Mouse (Mus musculus): Measurements from ENCODE around the gene Gtpbp1. TPM values are rescaled to one million over a fixed set of nuclear protein-coding genes. Genes with fewer than 3 reads are reported as not detected.

The Gtpbp1 gene
- polyA plus RNA-seq, 1 experiment = 37.3 TPM

GRCm38 (mm10) chr15:79766586-79767071 is 76.0 kb downstream of the Gtpbp1 start:
- TF ChIP-seq POLR2A (IDR thresholded peaks at IDR 0.05; ENCODE audit: borderline replicate concordance, extremely low read depth, low read depth, low read length) (no peak), CTCF (IDR thresholded peaks at IDR 0.05; ENCODE audit: insufficient read depth, low read length) (no peak)
- no peak for DNase-seq
- H3K4me1 ChIP-seq (ENCODE audit: control insufficient read depth, insufficient read depth, low read length) = peaks cover 6% of the 10 kb centered on the region
- H3K4me3 ChIP-seq (replicated peaks; ENCODE audit: extremely low read depth, low read depth, low read length) = no peak overlapping the region
- WGBS = 59% methylated on average over 10 of the region's 10 CpGs

- H3K4me3 ChIP-seq (replicated peaks; ENCODE audit: extremely low read depth, low read depth, low read length) = no peak overlapping the region
- TF ChIP-seq CTCF (IDR thresholded peaks at IDR 0.05; ENCODE audit: insufficient read depth, low read length) (no peak), POLR2A (IDR thresholded peaks at IDR 0.05; ENCODE audit: borderline replicate concordance, extremely low read depth, low read depth, low read length) (no peak)
- peaks cover 6% of the 10 kb centered on the region for H3K4me1 ChIP-seq (ENCODE audit: control insufficient read depth, insufficient read depth, low read length)
- WGBS = 62% methylated on average over 16 of the region's 16 CpGs
- no peak for DNase-seq
These were observed 76.8 kb downstream of the Gtpbp1 start for GRCm38 (mm10) chr15:79767327-79767961.

- H3K4me3 ChIP-seq (replicated peaks; ENCODE audit: extremely low read depth, low read depth, low read length) = no peak overlapping the region
- peaks cover 7% of the 10 kb centered on the region for H3K4me1 ChIP-seq (ENCODE audit: control insufficient read depth, insufficient read depth, low read length)
- TF ChIP-seq POLR2A (IDR thresholded peaks at IDR 0.05; ENCODE audit: borderline replicate concordance, extremely low read depth, low read depth, low read length) = no peak
- TF ChIP-seq CTCF (IDR thresholded peaks at IDR 0.05; ENCODE audit: insufficient read depth, low read length) = no peak
- DNase-seq = no peak
- 45% methylated on average over 6 of the region's 6 CpGs for WGBS
These were observed 77.7 kb downstream of the Gtpbp1 start for GRCm38 (mm10) chr15:79768302-79768701.

- Histone ChIP-seq H3K4me1 (ENCODE audit: control insufficient read depth, insufficient read depth, low read length) (peaks cover 10% of the 10 kb centered on the region), H3K4me3 (replicated peaks; ENCODE audit: extremely low read depth, low read depth, low read length) (no peak overlapping the region)
- TF ChIP-seq POLR2A (IDR thresholded peaks at IDR 0.05; ENCODE audit: borderline replicate concordance, extremely low read depth, low read depth, low read length) = no peak
- TF ChIP-seq CTCF (IDR thresholded peaks at IDR 0.05; ENCODE audit: insufficient read depth, low read length) = no peak
- no peak for DNase-seq
- WGBS = 60% methylated on average over 21 of the region's 21 CpGs
These were observed 80.1 kb downstream of the Gtpbp1 start for GRCm38 (mm10) chr15:79770629-79771240.

Other genes starting within 250 kb of the Gtpbp1 start
- 90.8 and 109 TPM in 2 replicates for gene Csnk1e, start 235.3 kb upstream of the Gtpbp1 start, polyA plus RNA-seq (2012; rRNA removed)
- gene Kcnj4, start 185.6 kb upstream of the Gtpbp1 start, polyA plus RNA-seq (2012; rRNA removed) = not detected in 2 replicates
- 16.9 and 19.4 TPM in 2 replicates for gene Kdelr3, start 174.4 kb upstream of the Gtpbp1 start, polyA plus RNA-seq (2012; rRNA removed)
- gene Ddx17, start 144.1 kb upstream of the Gtpbp1 start, polyA plus RNA-seq (2012; rRNA removed) = 255 and 299 TPM in 2 replicates
- gene Dmc1, start 85.7 kb upstream of the Gtpbp1 start, polyA plus RNA-seq (2012; rRNA removed) = 0.10 and 0.12 TPM in 2 replicates
- gene Fam227a, start 31.9 kb upstream of the Gtpbp1 start, polyA plus RNA-seq (2012; rRNA removed) = 2.1 and 4.2 TPM in 2 replicates
- 10.2 and 18.2 TPM in 2 replicates for gene Cby1, start 31.6 kb upstream of the Gtpbp1 start, polyA plus RNA-seq (2012; rRNA removed)
- gene Tomm22, start 20.0 kb upstream of the Gtpbp1 start, polyA plus RNA-seq (2012; rRNA removed) = 21.3 and 31.9 TPM in 2 replicates
- gene Josd1, start 2.9 kb upstream of the Gtpbp1 start, polyA plus RNA-seq (2012; rRNA removed) = 16.3 and 22.2 TPM in 2 replicates
- 74.7 and 88.6 TPM in 2 replicates for gene Sun2, start 51.7 kb downstream of the Gtpbp1 start, polyA plus RNA-seq (2012; rRNA removed)
- gene Dnal4, start 87.0 kb downstream of the Gtpbp1 start, polyA plus RNA-seq (2012; rRNA removed) = 51.1 and 51.2 TPM in 2 replicates
- 3.1 and 3.7 TPM in 2 replicates for gene Nptxr, start 113.9 kb downstream of the Gtpbp1 start, polyA plus RNA-seq (2012; rRNA removed)
- gene Npcd, start 143.4 kb downstream of the Gtpbp1 start, polyA plus RNA-seq (2012; rRNA removed) = 0.50 and 1.4 TPM in 2 replicates
- 87.3 and 94.1 TPM in 2 replicates for gene Cbx6, start 143.8 kb downstream of the Gtpbp1 start, polyA plus RNA-seq (2012; rRNA removed)
- 29.7 and 36.7 TPM in 2 replicates for gene Apobec3, start 200.8 kb downstream of the Gtpbp1 start, polyA plus RNA-seq (2012; rRNA removed)